Mouse (Mus musculus) embryonic facial prominence, embryonic 10.5 days (tissue): ENCODE measurements around the gene Rbm44. TPM values are rescaled to one million over a fixed set of nuclear protein-coding genes. Genes with fewer than 3 reads are reported as not detected.

Experiments used
- DNase-seq: peaks from one replicate; pipeline ENCODE4 v3.0.0-alpha.2; 2017; ENCODE audit warnings: low spot score
- H3K27ac ChIP-seq: fragments of 300-500 bp; sonication (generic); replicated peaks from 2 replicates; pipeline ENCODE4 v1.5.1; 2016; ENCODE audit warnings: mild to moderate bottlenecking
- H3K27me3 ChIP-seq: fragments of 300-500 bp; sonication (generic); replicated peaks from 2 replicates; pipeline ENCODE4 v1.6.1; 2016; ENCODE audit warnings: low read depth, mild to moderate bottlenecking; ENCODE audit not compliant: poor library complexity, severe bottlenecking
- H3K36me3 ChIP-seq: fragments of 300-500 bp; sonication (generic); replicated peaks from 2 replicates; pipeline ENCODE4 v1.6.1; 2016; ENCODE audit warnings: mild to moderate bottlenecking, moderate library complexity
- H3K4me1 ChIP-seq: fragments of 300-500 bp; sonication (generic); 2 replicates; pipeline ENCODE4 v1.6.1; 2016
- H3K4me3 ChIP-seq: fragments of 300-500 bp; sonication (generic); 2 replicates; pipeline ENCODE4 v1.5.1; 2016; ENCODE audit warnings: mild to moderate bottlenecking, moderate library complexity
- H3K9me3 ChIP-seq: fragments of 300-500 bp; sonication (generic); 2 replicates; pipeline ENCODE4 v1.6.1; 2016; ENCODE audit warnings: mild to moderate bottlenecking
- WGBS: fragments of 180-500 bp; shearing (Covaris S2); methylation state at CpG from one replicate; pipeline ENCODE4 v1.1.7; 2016; 5-methylcytosine and 5-hydroxymethylcytosine counted together
- polyA plus RNA-seq: library from polyadenylated mRNA; unstranded; fragments of >200 nt; fragmentation: Nextera tagmentation; extraction: Ambion mirVana; gene quantifications from 2 replicates; pipeline ENCODE4 v1.2.1, GENCODE M21; 2016

Rbm44 gene
- polyA plus RNA-seq, 1 experiment from 2014 or later: 1.2 TPM

DNA sequence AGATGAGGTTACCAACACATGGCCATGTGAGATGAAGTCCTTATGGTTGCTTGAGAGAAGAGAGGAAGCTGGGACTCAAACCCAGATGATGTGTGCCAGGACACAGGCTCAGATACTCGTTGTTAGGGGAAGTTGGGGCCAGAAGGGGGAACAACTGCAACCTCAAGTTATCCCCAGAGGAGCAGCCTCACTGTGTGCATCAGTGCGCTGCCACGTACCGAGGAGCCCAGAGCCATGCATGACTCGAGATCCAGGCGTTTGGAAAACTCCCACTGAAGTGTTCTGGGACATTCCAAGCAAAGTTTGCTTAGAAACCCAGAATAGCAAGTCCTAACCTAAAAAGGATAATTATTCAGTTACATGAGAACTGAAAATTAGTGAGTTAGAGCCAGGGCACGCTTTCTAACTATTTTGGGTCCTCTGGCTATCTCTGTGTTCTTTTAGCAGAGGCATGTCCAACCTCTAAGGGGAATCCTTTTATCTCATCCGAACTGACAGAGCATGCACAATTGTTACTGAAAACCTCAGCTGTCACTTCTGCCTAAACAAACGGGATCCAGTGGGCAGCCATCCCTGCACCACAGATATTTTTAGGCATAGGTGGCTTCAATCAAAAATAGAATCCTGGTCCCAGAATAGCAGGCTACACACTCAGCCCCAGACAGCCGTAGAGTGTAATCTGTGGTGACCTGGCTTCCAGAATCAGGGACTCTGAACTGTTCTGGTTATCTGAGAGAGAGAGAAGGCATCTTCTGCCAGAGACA, 71.8 kb downstream of the Rbm44 start:
- Histone ChIP-seq H3K4me3 (no peak overlapping the region), H3K27ac (no peak overlapping the region), H3K9me3 (no peaks in the 10 kb centered on the region), H3K36me3 (no peaks in the 10 kb centered on the region), H3K27me3 (no peaks in the 10 kb centered on the region), H3K4me1 (peaks cover 4% of the 10 kb centered on the region)
- WGBS: 73% methylated on average over 10 of the region's 10 CpGs
- DNase-seq: no peak

DNA sequence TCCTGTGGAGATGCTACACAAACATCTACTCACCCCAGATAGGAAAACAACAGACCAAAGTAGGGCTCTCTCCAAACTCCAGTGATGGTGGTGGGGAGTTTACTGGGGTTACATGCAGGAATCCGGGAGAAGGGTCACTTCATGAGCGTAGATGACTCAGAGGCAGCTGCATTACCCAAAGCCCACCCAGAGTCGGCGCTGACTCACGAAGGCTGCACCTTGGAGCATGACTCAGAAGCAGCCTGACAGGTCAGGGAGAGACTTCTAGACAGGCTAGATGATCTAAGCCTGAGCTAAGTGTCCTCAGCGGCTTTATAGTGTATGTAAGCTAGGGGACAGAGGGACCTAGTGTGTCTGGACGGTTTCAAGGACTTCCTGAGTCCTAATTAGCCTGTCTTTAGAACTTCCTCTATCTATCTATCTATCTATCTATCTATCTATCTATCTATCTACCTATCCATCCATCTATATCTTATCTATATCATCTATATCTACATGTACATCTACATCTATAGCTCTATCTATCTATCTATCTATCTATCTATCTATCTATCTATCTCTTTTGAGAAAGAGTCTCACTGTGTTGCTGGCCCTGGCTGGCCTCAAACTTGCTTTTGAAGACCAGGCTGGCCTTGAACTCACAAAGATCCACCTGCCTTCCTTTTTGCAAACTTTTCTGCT, 74.9 kb downstream of the Rbm44 start:
- Histone ChIP-seq H3K27me3 (no peaks in the 10 kb centered on the region), H3K4me1 (no peaks in the 10 kb centered on the region), H3K9me3 (no peaks in the 10 kb centered on the region), H3K4me3 (no peak overlapping the region), H3K36me3 (no peaks in the 10 kb centered on the region), H3K27ac (no peak overlapping the region)
- 87% methylated on average over 7 of the region's 7 CpGs for WGBS
- no peak for DNase-seq

DNA sequence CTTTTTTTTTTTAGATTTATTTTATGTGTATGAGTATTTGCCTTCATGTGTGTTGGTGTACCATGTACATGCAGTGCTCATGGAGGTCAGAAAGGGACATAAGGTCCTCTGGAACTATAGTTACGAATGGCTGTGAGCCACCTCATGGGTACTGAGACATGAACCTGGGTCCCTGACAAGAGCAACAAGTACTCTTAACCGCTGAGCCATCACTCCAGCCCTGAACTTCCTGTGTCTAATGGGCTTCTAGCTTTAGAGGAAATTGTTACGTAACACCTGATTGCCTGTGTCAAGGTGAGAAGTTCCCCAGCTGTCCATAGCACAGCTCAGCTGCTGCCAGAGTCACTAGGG, 75.4 kb downstream of the Rbm44 start:
- WGBS: 85% methylated on average over 3 of the region's 3 CpGs
- DNase-seq: no peak
- Histone ChIP-seq H3K4me1 (no peaks in the 10 kb centered on the region), H3K27ac (no peak overlapping the region), H3K36me3 (no peaks in the 10 kb centered on the region), H3K9me3 (no peaks in the 10 kb centered on the region), H3K27me3 (no peaks in the 10 kb centered on the region), H3K4me3 (no peak overlapping the region)

Other genes starting within 250 kb of the Rbm44 start
- 0.06 and 0.14 TPM in 2 replicates for gene Mlph, start 230.0 kb upstream of the Rbm44 start, polyA plus RNA-seq
- not detected in 2 replicates for gene Prlh, start 192.0 kb upstream of the Rbm44 start, polyA plus RNA-seq
- 0.39 and 0.44 TPM in 2 replicates for gene Rab17, start 175.4 kb upstream of the Rbm44 start, polyA plus RNA-seq
- gene Lrrfip1, start 146.4 kb upstream of the Rbm44 start, polyA plus RNA-seq: 22.5 and 25.7 TPM in 2 replicates
- gene Ramp1, start 34.7 kb downstream of the Rbm44 start, polyA plus RNA-seq: 0.47 and 0.61 TPM in 2 replicates
- gene Ube2f, start 105.2 kb downstream of the Rbm44 start, polyA plus RNA-seq: 87.6 and 100 TPM in 2 replicates
- gene Scly, start 153.2 kb downstream of the Rbm44 start, polyA plus RNA-seq: 16.0 and 16.5 TPM in 2 replicates
- gene Espnl, start 177.0 kb downstream of the Rbm44 start, polyA plus RNA-seq: 0.05 and 0.09 TPM in 2 replicates
- 0.21 and 0.22 TPM in 2 replicates for gene Klhl30, start 205.9 kb downstream of the Rbm44 start, polyA plus RNA-seq
- gene Erfe, start 221.3 kb downstream of the Rbm44 start, polyA plus RNA-seq: 1.8 and 2.0 TPM in 2 replicates